Mouse (Mus musculus): ENCODE results near the gene Dtl.

DNA sequence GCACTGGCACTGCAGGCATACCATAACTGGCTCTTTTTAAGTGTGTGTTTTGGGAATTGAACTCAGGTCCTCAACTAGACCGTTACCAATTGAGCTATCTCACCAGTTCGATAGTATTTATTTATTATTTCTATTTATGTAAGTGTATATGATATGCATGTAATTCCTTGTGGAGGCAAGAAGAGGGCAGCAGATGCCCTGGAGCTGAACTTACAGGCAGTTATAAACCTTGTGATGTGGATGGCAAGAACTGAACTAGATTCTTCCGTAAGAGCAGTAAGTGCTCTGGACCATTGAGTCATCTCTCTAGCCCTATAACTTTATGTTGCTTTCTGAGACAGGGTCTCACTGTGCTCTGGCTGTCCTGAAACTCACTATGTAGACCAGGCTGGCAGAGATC is 11.7 kb upstream of the Dtl start:
- no peak for TF ChIP-seq CTCF (IDR thresholded peaks at IDR 0.05; ENCODE audit: low read depth, low read length)
- no peak for TF ChIP-seq TAL1 (conservative IDR thresholded peaks at IDR 0.05; ENCODE audit: low read depth, low read length)
- TF ChIP-seq GATA1 (IDR thresholded peaks at IDR 0.05; ENCODE audit: borderline replicate concordance, low read length), result no peak
